Mouse (Mus musculus) granulocyte monocyte progenitor cell, adult 5-6 weeks (primary cell): ENCODE data around the gene Jmjd6. TPM values are rescaled to one million over a fixed set of nuclear protein-coding genes. Genes with fewer than 3 reads are reported as not detected.

Experiments
- ATAC-seq: replicated peaks from 2 replicates; pipeline ENCODE4 v1.8.0; 2016; ENCODE audit warnings: mild to moderate bottlenecking, moderate TSS enrichment, inconsistent platforms; ENCODE audit not compliant: poor library complexity, severe bottlenecking
- total RNA-seq, 2 experiments: library from RNA; stranded (forward) in 1 of 2; stranded (reverse) in 1 of 2; fragments of 200-712, 200-1000 nt in 1 of 2; fragments of >200 nt in 1 of 2; fragmentation: Nextera tagmentation in 1 of 2; gene quantifications; 2 replicates each; pipeline ENCODE4 v1.2.3; 2014 to 2017

Gene Jmjd6
- total RNA-seq, 2 experiments from 2014 or later, result 37.0 to 45.4 TPM

GRCm38 (mm10) chr11:116808811-116809395 is 34.3 kb downstream of the Jmjd6 start:
- ATAC-seq, result no peak

- peak; percentile 61 for ATAC-seq
Observed at GRCm38 (mm10) chr11:116807938-116808606, 35.2 kb downstream of the Jmjd6 start.

DNA sequence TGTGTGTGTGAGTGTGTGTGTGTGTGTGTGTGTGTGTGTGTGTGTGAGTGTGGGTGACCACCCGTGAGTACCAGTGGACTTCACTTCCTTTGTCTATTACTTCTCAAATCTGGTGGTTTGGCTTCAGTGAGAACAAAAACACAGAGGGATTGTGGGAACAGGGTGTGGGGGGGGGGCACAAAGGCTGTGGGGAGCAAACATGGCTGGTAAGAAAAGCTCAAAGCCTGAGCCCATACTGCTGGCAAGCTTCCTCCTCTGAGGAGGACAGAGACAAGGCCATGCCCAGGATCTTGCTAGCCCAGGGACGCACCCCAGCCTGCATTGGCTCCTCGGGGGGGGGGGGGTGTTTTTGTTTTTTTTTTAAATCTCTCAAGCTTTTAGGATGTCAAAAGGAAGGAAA is 35.7 kb downstream of the Jmjd6 start:
- no peak for ATAC-seq

- no peak for ATAC-seq
Observed at GRCm38 (mm10) chr11:116807116-116807515, 36.1 kb downstream of the Jmjd6 start.

- no peak for ATAC-seq
Observed at GRCm38 (mm10) chr11:116806136-116807071, 36.8 kb downstream of the Jmjd6 start.

GRCm38 (mm10) chr11:116802709-116803108 is 40.5 kb downstream of the Jmjd6 start:
- no peak for ATAC-seq

DNA sequence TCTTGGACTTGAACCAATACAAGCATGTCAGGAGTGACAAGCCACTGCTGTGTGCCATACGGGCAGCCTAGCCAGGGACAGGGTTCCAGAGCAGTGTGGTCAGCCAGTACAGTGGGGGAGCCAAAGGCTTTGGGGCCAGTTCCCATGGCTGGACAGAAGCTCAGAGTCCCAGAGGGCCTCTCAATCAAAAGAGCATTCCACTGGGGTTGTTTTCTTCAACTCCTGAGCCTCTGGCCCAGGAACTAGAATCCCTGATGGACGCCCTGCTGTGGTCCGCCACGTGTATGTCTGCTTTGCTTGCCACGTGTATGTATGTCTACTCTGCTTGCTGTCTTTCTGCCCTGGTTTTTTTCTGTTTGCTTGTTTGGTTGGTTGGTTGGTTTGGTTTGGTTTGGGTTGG is 42.1 kb downstream of the Jmjd6 start:
- ATAC-seq, result no peak

GRCm38 (mm10) chr11:116799364-116799763 is 43.9 kb downstream of the Jmjd6 start:
- ATAC-seq, result no peak

Other genes with a start within 250 kb of the Jmjd6 start
- gene Rhbdf2, start 216.4 kb downstream of the Jmjd6 start, total RNA-seq (2014; fragmentation: Nextera tagmentation), result 7.3 and 8.6 TPM in 2 replicates
- 2.9 TPM in 2 replicates for gene Rhbdf2, start 216.4 kb downstream of the Jmjd6 start, total RNA-seq (2017)
- gene Prcd, start 189.9 kb downstream of the Jmjd6 start, total RNA-seq (2014; fragmentation: Nextera tagmentation), result not detected in 2 replicates
- gene Prcd, start 189.9 kb downstream of the Jmjd6 start, total RNA-seq (2017), result not detected in 2 replicates
- gene Cygb, start 189.1 kb downstream of the Jmjd6 start, total RNA-seq (2014; fragmentation: Nextera tagmentation), result not detected in 2 replicates
- gene Cygb, start 189.1 kb downstream of the Jmjd6 start, total RNA-seq (2017), result not detected in 2 replicates
- gene St6galnac1, start 67.9 kb downstream of the Jmjd6 start, total RNA-seq (2014; fragmentation: Nextera tagmentation), result not detected in 2 replicates
- gene St6galnac1, start 67.9 kb downstream of the Jmjd6 start, total RNA-seq (2017), result not detected in 2 replicates
- gene Mxra7, start 15.4 kb downstream of the Jmjd6 start, total RNA-seq (2014; fragmentation: Nextera tagmentation), result 0.17 TPM in 1 of 2 replicates, not detected in the other
- 0.09 and 0.67 TPM in 2 replicates for gene Mxra7, start 15.4 kb downstream of the Jmjd6 start, total RNA-seq (2017)
- gene Mettl23, start 171 bp downstream of the Jmjd6 start, total RNA-seq (2014; fragmentation: Nextera tagmentation), result 34.5 and 40.5 TPM in 2 replicates
- 22.7 and 25.8 TPM in 2 replicates for gene Mettl23, start 171 bp downstream of the Jmjd6 start, total RNA-seq (2017)
- 16.0 and 32.0 TPM in 2 replicates for gene Mfsd11, start 9.0 kb upstream of the Jmjd6 start, total RNA-seq (2014; fragmentation: Nextera tagmentation)
- gene Mfsd11, start 9.0 kb upstream of the Jmjd6 start, total RNA-seq (2017), result 9.4 and 10.0 TPM in 2 replicates
- gene Srsf2, start 9.6 kb upstream of the Jmjd6 start, total RNA-seq (2014; fragmentation: Nextera tagmentation), result 818 and 827 TPM in 2 replicates
- gene Srsf2, start 9.6 kb upstream of the Jmjd6 start, total RNA-seq (2017), result 356 and 422 TPM in 2 replicates
- not detected in 2 replicates for gene Mgat5b, start 75.4 kb upstream of the Jmjd6 start, total RNA-seq (2014; fragmentation: Nextera tagmentation)
- not detected in 2 replicates for gene Mgat5b, start 75.4 kb upstream of the Jmjd6 start, total RNA-seq (2017)